Mouse (Mus musculus) retina, postnatal 1 day (tissue): ENCODE results near the gene Ano6.

Source experiments
- DNase-seq: peaks from one replicate; pipeline ENCODE4 v3.0.0-alpha.2; 2012

The Ano6 gene

DNA sequence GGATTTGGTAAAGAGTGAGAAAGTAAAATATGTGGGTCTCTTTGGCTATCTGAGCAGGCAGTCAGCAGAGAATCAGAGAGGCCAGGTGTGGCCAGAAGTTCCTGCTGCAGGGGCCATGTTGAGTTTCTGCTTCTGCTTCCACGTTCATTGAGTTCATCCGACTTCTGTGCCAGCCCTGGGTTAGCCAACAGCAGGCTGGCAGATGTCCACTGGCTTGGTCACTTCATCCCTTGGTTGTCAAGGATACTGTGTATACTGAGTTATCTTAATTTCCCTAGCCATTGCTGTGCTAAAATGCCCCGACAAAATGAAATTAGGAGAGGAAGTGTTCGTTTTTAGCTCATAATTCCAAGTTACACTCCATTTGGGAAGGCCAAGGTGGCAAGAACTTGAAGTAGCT is 21.1 kb upstream of the Ano6 start:
- no peak for DNase-seq

DNA sequence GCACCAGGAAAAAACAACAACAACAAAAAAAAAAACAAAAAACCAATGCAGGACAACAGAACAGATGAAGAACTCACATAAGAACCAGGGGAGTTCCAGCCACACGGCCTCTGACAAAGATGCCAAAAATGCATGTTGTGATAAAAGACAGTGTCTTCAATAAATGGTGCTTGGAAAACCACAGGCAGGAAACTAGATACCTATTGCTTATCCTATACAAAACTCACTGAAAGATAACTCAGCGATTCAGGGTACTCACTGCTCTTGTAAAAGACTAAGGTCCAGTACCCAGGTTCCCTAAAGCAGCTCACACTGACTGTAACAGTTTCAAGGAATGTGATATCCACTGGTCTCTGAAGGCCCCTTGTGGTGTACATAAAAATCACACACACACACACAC is 20.3 kb upstream of the Ano6 start:
- no peak for DNase-seq

DNA sequence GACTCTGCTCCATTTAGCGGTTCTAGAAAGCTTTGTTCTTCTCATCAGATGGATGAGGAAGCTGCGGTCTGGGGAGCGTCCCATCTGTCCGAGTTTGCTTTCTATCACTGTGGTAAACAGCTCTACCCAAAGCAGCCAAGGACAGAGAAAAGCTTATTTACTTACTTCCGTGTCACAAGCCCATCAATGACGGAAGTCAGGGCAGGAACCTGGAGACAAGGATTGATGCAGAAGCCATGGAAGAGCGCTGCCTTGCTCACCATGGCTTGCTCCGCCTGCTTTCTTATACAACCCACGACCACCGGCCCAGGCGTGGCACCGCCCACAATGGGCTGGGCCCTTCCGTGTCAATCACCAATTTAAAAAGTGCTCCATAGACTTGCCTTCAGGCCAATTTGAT is 18.3 kb upstream of the Ano6 start:
- DNase-seq = no peak

DNA sequence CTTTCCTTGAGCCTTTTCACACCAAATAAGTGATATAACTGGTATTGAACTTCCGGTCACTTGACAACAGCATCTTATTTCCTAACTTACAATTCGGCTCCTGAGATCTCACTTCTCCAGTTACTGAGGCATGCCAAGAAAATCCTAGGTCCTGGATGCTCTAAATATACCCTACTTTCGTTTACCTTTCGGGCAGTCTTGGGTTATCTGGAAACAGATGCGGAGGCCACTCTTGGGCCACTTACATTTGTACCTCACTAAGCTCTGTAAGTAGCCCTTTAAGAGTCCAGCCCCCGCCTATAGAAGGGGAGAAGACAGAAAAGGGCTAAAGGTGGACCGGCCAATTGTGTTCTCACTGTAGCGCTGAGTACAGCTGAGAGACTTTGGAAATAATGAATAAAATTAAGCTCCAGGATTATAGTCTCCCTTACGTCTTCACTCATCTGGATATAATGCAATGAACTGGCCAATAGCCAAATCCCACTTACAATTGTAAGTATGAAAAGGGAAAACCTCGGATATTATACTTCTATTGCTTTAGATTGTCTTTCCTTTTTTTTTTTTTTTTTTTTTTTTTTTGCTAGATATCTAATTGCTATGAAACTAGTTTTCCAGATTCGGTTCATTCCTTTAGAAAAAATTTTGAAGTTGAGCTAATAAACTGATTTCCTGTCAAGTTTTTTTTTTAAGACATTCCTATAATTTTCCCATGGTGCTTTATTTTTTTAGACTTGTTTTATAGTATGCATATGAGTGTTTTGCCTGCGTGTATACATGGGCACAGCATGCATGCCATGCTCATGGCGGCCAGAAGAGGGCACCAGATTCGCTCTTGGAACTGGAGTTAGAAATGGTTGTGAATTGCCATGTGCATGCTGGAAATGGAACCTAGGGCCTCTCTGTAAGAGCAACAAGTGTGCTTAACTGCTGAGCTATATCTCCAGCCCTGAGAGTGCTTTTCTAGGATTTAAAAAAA is 17.5 kb upstream of the Ano6 start:
- DNase-seq = peak; percentile 70

DNA sequence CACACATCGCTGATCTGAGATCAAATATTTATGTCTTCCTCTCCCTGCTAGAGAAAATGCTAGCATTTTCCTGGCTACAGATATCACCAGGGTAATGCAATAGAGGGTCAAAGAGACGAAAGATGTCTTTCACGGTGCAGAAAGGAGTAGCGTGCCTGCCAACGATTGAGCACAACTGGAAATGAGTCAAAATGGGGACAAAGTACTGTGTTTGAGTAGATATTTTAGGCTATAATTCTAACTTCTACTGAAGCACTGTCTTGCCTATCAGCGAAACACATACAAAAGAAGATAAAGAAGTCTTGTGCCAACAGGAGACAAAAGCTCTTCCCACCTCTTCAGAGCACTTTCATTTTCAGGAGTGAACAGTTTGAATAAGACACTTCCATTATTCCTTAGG is 16.4 kb upstream of the Ano6 start:
- DNase-seq = peak; percentile 26

DNA sequence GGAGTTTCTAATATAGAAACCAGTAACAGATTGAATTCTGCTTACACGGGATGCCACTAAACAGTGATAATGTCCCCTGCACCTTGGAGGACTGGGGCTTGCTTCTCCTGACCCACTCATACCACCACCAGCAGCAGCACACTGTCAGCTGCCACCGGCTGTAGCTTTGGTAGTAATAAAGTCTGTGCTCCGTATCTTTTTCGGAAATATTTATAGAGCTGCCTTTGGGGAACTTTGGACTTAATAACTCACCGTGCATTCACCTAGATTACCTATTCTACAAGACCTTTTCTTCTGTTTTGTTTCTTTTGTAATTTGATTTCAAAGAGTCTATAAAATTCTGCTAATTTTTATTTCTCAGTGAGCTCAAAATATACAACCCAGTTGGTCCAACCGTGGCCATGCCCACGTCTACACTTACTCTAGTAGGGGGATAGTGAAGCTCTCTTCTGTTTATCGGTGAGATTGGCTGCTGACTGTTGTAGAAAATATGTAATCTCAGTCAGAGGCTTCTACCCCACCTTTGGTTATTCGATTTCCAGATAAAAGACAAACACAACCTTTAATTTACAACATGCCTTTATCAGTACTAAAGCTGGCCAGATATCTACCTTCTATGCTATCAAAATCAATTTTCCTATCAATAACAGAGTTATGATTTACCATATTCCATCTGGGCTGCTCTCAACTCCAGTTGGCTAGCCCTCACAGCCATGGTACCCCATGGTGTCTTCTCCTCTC is 15.8 kb upstream of the Ano6 start:
- no peak for DNase-seq

DNA sequence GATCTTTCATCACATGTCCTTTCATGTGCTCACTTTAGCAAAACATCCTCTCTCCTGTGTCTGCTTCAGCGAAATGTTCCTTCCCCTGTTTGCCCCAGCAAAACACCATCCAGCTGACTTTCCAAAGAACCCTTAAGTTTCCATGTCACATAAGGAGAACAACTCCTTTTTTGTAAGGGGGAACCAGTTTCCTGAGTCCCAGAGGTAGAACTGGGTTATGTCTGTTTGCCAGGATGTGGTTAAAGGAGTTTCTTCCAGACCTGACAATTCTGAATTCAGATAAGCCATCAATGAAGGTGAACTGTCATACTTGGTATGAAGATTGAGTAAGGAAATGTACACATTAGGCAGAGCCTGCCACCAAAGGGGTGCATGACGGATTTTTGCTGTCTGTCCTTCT is 12.9 kb upstream of the Ano6 start:
- DNase-seq = no peak

DNA sequence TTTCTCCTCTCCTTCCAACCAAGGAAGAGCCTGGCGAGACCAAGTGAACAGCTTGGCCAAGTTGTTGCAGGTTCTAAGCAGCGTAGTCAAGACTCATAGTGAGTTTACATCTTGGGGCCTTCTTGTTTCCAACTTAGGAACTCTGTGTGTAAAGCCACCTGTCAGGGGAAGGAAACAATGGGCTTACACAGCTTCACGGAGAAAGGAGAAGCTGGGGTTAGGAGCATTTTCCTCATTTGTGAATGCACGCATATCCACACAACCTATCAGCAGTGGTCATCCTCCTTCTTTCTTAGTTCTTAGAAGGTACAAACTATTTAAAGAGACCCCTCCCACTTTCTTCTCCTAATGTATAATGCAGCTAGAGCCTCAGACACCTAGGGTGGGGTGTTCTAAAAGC is 11.9 kb upstream of the Ano6 start:
- DNase-seq = no peak

DNA sequence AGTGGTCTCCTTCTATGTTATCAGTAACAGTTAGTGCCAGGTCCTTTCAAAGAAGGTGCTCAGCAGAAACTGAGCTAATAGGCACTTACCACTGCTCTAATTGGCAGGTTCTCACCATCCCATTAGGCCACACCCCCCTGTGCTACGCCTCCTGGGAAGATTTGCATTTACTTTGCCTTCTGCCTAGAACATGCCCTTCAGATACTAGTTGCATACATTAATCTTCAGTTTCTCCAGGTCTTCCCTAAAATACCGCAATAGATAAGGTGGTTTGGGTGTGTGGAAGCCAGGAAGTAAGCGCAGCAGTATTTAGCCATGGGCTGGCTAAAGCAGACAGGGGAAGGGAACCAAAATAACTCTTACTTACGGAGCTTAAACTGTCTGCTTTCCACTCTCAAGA is 4.0 kb upstream of the Ano6 start:
- no peak for DNase-seq

DNA sequence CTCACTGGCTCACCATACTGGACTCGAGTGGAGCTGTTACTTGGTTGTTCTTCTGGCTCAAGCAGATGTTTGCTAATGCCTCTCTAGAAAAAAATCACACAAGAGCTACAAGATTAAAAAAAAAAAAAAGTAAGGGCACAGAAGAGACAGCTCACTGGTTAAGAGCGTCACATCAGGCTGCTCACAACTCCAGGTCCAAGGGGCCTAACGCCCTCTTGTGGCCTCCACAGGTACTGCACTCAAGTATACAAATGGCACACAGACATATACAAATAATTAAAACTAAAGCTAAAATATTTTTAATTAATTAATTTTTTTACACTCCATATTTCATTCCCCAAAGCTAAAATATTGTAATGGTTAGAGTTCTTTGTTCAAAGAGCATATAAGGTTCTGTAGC is 3.1 kb upstream of the Ano6 start:
- no peak for DNase-seq

DNA sequence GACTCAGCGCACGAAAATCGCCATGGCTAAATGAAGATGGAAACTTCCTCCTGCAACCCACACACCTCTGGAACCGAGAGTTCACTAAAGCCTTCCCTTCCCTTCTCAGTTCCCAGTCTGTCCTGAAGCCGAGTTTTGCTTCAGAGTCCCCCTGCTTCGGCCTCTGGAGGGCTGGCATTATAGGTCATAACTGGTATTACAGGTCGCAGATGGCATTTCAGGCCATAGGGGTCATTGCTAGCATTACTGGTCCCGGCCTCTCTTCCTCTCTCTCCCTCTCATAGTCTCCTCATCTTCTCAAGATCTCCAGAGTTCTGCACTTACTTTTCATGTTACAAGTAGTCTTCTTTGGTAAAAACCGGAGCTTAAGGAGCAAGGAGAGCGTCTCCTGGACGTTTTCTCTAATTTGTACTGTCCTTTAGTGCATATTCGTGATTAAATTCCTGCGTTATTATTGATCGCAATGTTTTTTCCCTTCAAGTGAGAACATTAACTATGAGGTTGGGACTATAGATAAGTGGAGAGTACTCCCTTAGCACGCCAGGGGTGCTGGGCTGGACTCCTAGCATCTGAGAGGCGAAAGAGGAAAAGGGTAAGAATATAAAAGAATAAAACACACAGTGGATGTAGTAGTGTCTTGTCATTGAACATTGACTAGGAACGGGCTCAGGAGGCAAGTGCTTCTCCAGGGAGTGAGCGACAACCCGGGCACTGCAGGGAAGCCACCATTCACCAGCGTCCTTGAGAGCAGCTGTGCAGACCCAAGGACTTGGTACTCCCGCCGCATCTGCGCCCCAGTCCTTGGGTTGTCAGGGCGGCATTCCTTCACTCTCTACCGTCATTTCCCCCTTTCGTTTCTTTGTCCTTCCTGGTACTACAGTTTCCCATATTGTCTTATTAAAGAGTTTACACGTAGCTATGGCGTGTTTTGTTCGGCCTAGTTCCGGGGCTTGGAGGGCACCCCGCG is 798 bp upstream of the Ano6 start:
- DNase-seq = peak; percentile 36

DNA sequence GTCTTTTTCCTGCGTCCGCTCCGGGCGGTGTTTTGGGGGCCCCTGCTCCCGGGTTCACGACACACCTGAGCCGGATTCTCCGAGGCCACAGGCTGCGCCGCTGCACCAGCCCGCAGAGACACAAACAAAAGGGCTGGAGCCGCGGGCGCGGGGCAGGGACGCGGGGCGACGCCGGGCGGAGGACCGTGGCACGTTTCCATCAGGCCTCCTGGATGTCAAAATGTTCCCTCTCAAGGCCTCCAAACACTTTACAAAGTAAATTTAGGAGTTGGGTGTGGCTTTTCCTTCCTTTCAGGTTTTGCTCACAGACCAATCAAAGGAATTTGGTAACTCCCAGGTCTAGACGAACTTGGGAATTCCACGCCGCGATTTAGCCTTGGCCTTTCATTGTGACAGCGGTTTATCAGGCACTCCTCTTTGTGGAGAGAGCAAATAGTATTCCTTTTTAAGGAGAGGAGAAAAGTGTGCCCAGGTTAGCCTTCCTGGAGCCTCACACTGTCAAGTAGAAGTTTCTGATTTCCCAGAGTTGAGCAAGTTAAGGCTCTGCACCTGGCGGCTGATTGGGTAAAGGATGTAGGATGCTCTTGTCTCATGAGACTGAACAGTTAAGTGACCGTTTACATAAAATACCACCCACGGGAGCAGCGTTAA is 623 bp downstream of the Ano6 start:
- peak; percentile 23 for DNase-seq

DNA sequence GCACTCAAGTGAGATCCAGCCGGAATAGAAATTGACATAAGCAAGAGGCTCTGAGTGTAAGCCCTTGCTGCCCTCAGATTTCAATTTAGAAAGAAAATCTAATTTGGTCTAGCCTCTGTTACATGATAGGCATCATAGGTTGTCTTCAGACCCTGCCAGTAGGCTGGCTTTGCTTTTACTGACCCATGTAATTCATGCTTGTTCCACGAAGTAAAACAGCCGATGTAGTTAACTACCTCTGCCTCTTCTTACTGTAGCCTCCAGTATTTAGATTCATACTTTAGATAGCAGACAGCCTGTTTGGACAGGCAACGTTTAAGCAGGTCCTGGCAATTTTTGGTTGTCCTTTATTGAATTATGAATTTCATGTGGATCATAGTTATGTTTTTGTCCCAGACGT is 1.2 kb downstream of the Ano6 start:
- no peak for DNase-seq

DNA sequence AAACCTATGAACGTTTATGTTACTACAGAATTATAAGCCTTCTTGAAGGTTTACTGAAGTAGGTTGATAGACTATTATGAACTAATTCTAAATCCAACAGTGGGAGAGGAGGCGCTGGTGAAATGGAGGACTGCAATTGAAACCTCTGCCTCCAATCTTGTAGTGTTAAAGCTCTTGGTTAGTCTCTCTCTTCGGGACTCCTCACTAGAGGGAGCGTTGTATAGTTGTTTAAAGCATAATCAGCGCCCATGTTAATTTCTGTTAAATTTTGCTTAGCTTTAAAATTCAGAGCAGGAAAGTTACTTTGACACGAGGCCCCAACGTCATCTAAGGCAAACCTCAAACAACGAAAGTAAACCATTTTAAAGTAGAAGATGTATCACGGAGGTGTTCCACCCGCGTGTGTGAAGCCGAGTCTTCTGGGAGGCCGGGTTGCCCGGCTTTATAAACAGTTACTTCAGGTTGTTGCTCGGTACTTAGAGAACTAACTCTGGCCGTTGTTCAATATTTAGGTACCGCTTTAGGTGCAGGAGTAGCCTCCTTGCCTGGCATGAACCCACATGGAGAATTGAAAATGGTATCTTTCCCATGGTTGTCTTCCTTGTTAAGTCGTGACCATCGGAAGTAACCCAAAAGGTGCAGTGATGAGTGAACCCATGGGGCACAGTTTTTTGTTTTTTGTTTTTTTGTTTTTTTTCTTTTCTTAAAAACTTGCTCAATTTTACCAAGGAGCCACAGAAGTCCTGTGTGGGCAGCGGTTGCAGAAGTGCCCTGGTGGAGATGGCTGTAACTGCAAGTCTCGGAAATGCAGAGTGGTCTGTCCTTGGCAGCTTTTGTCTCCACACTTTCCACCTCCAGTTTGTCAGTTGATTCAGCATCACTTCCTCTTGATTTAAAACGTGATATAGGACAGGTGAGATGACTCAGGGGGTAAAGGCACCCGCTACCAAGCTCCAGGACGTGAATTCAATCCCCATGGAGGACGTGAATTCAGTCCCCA is 1.9 kb downstream of the Ano6 start:
- DNase-seq = peak; percentile 52

DNA sequence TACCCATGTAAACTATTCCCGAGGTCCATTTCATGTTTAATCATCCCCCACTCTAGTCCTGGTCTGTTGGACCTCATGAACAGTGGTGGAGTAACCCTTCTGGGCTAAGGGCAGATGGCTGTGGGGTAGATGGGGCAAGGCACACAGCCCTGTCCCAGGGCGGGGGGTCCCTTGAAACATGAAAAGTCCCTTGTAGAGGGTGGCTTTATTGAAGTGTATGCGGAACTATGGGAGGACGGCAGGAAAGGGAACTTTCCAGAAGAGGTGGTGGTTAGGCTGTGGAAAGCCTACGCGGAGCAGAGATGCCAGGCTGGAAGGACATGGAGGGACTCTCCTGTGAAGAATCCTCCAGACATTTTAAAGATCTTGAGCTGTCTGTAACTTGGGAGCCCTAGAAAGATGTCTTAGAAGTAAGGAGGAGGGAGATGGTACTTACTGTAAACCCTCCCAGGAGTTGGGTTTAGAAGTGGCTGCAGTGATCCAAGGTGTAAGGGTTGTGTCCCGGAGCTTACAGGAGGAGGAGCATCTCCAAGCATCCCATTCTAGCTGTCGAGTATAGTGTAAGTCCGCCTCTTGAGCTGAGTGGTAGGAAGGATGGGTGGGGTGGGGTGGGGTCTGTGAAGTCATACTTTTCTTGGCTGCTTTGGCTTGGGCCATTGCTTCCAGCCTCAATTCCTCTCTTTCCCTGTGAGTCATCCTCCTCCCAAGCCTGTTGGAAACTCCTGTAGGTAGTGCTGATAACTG is 3.3 kb downstream of the Ano6 start:
- DNase-seq = no peak

DNA sequence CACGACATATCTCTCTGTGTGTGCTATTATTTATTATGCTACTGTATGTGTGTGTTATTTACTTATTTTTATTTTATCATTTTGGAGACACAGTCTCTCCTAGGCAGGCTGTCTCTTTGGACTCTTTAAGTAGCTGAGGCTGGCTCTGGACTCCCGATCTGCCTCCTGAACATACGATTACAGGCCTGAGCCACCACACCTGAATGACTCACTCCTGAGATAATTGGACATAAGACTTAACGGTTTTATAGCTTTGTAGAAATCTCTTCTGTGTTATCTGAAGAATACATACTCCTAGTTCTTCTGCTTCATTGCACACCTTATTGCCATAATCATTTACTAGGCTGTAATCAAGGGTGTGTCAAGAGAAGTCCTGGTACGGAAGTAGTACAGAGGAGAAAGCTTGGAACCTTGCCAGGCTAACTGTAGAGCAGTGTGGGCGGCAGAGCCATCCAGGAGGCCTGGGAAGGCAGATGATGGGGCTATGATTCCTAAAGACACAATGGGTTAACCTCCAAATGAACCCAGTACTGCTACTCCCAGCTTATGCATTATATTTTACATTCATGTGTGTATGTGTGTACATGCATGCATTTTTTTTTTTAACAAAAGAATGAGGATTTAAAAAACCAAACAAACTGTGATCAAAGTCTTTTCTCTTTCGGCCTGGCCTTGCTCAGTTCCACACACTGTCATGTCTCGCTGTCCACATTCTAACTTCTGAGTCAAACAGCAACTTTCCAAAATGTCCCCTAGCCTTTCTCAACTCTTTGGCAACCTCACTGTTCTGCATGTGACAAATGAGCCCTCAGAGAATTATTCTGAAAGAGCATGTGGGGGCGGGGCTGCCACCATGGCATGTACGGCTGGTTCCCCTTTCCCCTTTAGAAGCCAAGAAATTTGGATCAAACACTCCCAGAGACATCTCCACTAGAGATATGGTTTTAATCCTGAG is 4.2 kb downstream of the Ano6 start:
- peak; percentile 34 for DNase-seq

DNA sequence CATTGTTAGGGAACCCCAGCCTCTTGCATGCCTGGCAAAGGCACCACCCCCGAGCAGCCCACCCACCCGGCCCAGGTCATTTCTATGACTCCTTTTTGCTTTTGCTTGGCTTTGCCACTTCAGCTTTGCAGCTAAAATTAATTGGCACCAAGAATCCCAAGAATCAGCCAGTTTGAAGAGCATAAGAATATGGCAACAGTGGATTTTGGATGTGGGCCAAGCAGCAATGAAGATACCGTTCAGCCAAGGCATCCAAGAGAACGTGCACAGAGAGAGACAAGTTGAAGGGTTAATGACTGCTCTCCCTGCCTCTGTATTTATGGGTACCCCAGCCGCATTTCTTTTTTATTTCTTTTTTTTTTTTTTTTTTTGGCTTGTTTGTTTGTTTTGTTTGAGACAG is 5.4 kb downstream of the Ano6 start:
- DNase-seq = no peak

DNA sequence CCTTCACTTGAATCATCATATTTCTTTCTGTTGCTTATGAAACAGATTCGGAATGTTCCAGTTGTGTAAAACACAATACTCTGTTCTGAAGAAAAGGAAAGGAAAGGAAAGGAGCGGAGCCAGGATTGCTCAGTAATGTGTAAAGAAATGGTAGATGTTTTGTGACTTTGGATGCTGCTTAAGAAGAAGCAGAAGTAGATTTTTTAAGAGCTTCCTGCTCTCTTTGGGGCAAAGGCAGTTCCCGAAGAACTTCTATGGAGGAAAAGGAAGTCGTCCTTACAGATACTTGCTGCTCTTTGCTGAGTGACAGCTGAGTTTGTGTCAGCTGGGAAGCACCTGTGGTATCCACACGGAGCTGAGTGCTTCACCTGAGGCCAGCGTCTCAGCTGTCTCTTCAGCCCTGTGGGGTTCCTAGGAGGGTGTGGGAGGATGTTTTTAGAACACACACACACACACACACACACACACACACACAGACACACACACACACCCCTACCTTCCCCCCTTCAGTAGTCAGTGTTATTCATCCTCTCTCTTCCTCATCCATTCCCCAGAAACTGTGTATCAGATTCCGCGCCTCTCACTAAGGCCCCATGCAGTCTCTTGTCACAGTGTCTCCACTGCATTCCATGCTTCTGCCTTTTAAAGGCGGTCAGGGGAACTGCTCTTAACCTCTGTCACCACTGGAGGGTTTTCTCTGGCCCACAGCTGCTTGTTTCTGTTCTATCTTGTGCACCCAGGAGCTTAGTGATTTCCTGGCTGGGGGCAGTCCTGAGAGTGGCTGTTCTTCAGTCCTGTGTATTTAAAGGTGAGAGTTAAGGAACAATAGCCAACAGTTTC is 6.7 kb downstream of the Ano6 start:
- DNase-seq = no peak
